Mouse (Mus musculus) forebrain, embryonic 13.5 days (tissue): ENCODE data around the gene 4930442H23Rik. TPM values are rescaled to one million over a fixed set of nuclear protein-coding genes. Genes with fewer than 3 reads are reported as not detected.
"Not testable (repeated sequence)": the region's sequence is repeated elsewhere in the genome, so short reads cannot be mapped to it uniquely, and the experiment has no call there.

Source experiments
- ATAC-seq: fragments of 200-750 bp; cut with Nextera tagmentation; 2 replicates; pipeline ENCODE4 v1.8.0; 2017
- H3K27ac ChIP-seq: fragments of 300-500 bp; sonication (generic); 2 replicates; pipeline ENCODE4 v1.5.1; 2015; ENCODE audit warnings: inconsistent platforms, mild to moderate bottlenecking, moderate library complexity
- H3K27me3 ChIP-seq: fragments of 300-500 bp; sonication (generic); 2 replicates; pipeline ENCODE4 v1.6.1; 2015; ENCODE audit warnings: mild to moderate bottlenecking, inconsistent platforms
- H3K36me3 ChIP-seq: fragments of 300-500 bp; sonication (generic); 2 replicates; pipeline ENCODE4 v1.6.1; 2015; ENCODE audit warnings: mild to moderate bottlenecking, inconsistent platforms; ENCODE audit not compliant: poor library complexity, severe bottlenecking
- H3K4me1 ChIP-seq: fragments of 300-500 bp; sonication (generic); 2 replicates; pipeline ENCODE4 v1.6.1; 2015; ENCODE audit warnings: inconsistent platforms
- H3K4me2 ChIP-seq: fragments of 300-500 bp; sonication (generic); 2 replicates; pipeline ENCODE4 v1.6.1; 2015; ENCODE audit warnings: inconsistent platforms, mild to moderate bottlenecking, moderate library complexity
- H3K4me3 ChIP-seq: fragments of 300-500 bp; sonication (generic); 2 replicates; pipeline ENCODE4 v1.5.1; 2015; ENCODE audit warnings: mild to moderate bottlenecking, inconsistent platforms
- H3K9ac ChIP-seq: fragments of 300-500 bp; sonication (generic); 2 replicates; pipeline ENCODE4 v1.6.1; 2015; ENCODE audit warnings: mild to moderate bottlenecking, inconsistent platforms
- H3K9me3 ChIP-seq: fragments of 300-500 bp; sonication (generic); replicated peaks from 2 replicates; pipeline ENCODE4 v1.6.1; 2016; ENCODE audit warnings: inconsistent platforms
- WGBS: fragments of 180-500 bp; shearing (Covaris S2); methylation state at CpG from one replicate; pipeline ENCODE4 v1.1.7; 2015; 5-methylcytosine and 5-hydroxymethylcytosine counted together
- polyA plus RNA-seq: library from polyadenylated mRNA; unstranded; fragments of >200 nt; fragmentation: Nextera tagmentation; extraction: Ambion mirVana; gene quantifications from 2 replicates; pipeline ENCODE4 v1.2.1, GENCODE M21; 2015

Gene 4930442H23Rik
- polyA plus RNA-seq, 1 experiment from 2014 or later, result not detected

DNA sequence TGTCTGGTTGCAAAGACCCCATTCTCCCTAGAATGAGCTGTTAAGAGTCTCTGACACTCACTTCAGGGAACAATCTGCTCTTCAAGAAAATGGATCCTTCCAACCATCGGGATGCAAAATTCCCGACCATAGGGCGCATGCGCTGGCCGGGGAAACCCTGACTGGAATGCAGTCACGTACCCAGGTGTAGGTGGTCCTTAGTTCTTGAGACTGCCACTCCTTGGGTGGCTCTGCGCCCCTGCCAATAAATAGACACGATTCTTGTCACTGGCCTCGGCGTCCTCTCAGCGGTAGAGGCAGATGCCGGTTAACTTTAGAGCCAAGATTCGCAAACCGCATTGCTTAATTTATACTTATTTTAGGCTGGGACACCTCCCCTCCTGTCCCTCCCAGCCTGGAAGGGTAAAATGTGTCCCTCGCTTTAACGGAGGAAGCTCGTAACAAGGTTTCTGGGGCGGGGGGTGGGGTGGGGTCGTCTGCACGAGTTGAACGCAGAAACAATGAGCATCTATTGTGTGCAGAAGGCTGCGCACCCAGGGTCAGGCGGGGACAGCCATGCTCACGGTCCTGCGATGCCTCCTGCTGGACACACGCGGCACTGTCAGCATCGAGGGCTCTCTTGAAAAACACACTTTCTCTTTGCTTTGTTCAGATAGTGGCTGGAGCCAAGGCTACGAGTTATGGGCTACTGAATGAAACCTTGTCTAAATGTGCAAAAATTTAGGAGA lies 8.9 kb downstream of the 4930442H23Rik start:
- peak; percentile 63 for ATAC-seq
- H3K9me3 ChIP-seq, result no peaks in the 10 kb centered on the region
- H3K36me3 ChIP-seq, result peaks cover 25% of the 10 kb centered on the region
- no peaks in the 10 kb centered on the region for H3K27me3 ChIP-seq
- peak overlapping the region; percentile 37 for H3K4me3 ChIP-seq
- peak overlapping the region; percentile 68 for H3K4me2 ChIP-seq
- peak overlapping the region; percentile 59 for H3K9ac ChIP-seq
- peak overlapping the region; percentile 93 for H3K27ac ChIP-seq
- peaks cover 52% of the 10 kb centered on the region for H3K4me1 ChIP-seq
- WGBS, result 1% methylated on average over 29 of the region's 29 CpGs

DNA sequence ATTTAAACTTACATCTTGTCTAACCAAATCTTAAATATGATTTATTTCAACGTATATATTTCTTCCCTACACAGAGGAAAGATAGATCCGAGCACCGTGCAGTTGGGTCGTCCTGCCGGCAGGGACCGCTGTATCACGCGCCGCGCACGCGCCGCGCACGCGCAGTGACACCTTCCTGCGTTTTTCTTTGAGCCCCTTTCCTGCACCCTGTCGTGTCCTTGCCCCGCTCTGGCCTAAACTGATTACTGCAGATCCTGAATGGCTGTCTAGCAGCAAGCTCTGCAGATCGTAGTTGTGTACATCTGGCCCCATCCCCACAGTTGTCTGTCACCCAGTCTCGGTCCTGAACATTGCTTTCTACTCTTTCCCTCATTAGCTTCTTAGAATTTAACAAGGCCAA lies 10.5 kb downstream of the 4930442H23Rik start:
- 3% methylated on average over 21 of the region's 21 CpGs for WGBS
- peak overlapping the region; percentile 93 for H3K27ac ChIP-seq
- H3K9ac ChIP-seq, result peak overlapping the region; percentile 58
- peaks cover 49% of the 10 kb centered on the region for H3K4me1 ChIP-seq
- ATAC-seq, result peak; percentile 30
- no peaks in the 10 kb centered on the region for H3K27me3 ChIP-seq
- H3K9me3 ChIP-seq, result no peaks in the 10 kb centered on the region
- peak overlapping the region; percentile 52 for H3K4me2 ChIP-seq
- H3K4me3 ChIP-seq, result peak overlapping the region; percentile 22
- peaks cover 9% of the 10 kb centered on the region for H3K36me3 ChIP-seq

- WGBS, result 48% methylated on average over 6 of the region's 14 CpGs
- H3K9me3 ChIP-seq, H3K9ac ChIP-seq, H3K27ac ChIP-seq, H3K4me2 ChIP-seq, H3K27me3 ChIP-seq, H3K4me3 ChIP-seq, ATAC-seq: not testable (repeated sequence)
- Histone ChIP-seq H3K4me1 (peaks cover 42% of the 10 kb centered on the region), H3K36me3 (peaks cover 10% of the 10 kb centered on the region; the same call in 1 of the 2 replicates)
Measured at GRCm38 (mm10) chr10:81169411-81169900, 14.2 kb downstream of the 4930442H23Rik start.

- Histone ChIP-seq H3K27me3 (no peaks in the 10 kb centered on the region), H3K9me3 (no peaks in the 10 kb centered on the region), H3K4me3 (peak overlapping the region; percentile 67), H3K36me3 (peaks cover 15% of the 10 kb centered on the region), H3K4me1 (peaks cover 34% of the 10 kb centered on the region), H3K4me2 (peak overlapping the region; percentile 90), H3K9ac (peak overlapping the region; percentile 64), H3K27ac (peak overlapping the region; percentile 75)
- ATAC-seq, result peak; percentile 46
- 3% methylated on average over 29 of the region's 29 CpGs for WGBS
Measured at GRCm38 (mm10) chr10:81168521-81169244, 15.0 kb downstream of the 4930442H23Rik start.

- Histone ChIP-seq H3K27ac (peak overlapping the region; percentile 75), H3K27me3 (no peaks in the 10 kb centered on the region), H3K9me3 (no peaks in the 10 kb centered on the region), H3K4me3 (peak overlapping the region; percentile 67), H3K9ac (peak overlapping the region; percentile 64), H3K4me1 (peaks cover 29% of the 10 kb centered on the region), H3K36me3 (peaks cover 21% of the 10 kb centered on the region), H3K4me2 (peak overlapping the region; percentile 90)
- peak; percentile 70 for ATAC-seq
- WGBS, result 10% methylated on average over 5 of the region's 5 CpGs
Measured at GRCm38 (mm10) chr10:81168087-81168431, 15.6 kb downstream of the 4930442H23Rik start.

- 1% methylated on average over 48 of the region's 64 CpGs for WGBS
Measured at GRCm38 (mm10) chr10:81167200-81168086, 16.2 kb downstream of the 4930442H23Rik start, which contains the start of gene Pias4. Gene Pias4 (minus strand): TSS chr10:81167923.

DNA sequence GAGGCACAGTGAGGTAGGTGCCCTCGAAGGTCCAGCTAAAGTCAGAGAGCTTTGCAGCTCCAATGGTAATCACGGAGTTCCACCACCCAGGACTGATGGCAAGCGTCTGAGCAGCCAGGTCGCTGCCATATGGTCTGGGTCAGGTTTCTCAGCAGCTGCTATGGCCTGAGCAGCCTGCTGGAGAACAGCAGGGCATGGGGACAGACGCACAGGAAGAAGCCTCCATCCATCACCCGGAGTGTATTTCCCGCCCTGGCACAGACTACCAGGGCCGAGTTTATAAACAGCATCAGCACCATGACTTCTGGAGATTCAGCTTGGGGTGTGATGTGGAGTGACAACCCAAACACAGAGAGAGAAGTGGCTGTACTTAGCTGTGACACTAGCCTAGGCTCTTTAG lies 18.5 kb downstream of the 4930442H23Rik start:
- no peak overlapping the region for H3K9ac ChIP-seq
- no peaks in the 10 kb centered on the region for H3K9me3 ChIP-seq
- peaks cover 50% of the 10 kb centered on the region for H3K36me3 ChIP-seq
- no peak overlapping the region for H3K4me3 ChIP-seq
- no peaks in the 10 kb centered on the region for H3K27me3 ChIP-seq
- peaks cover 29% of the 10 kb centered on the region for H3K4me1 ChIP-seq
- no peak overlapping the region for H3K4me2 ChIP-seq
- WGBS, result 89% methylated on average over 8 of the region's 8 CpGs
- no peak overlapping the region for H3K27ac ChIP-seq
- no peak for ATAC-seq

More at GRCm38 (mm10) chr10:81167200-81168086, 16.2 kb downstream of the 4930442H23Rik start, which contains the start of gene Pias4:
- Histone ChIP-seq H3K27ac (peak within 1 kb of the TSS; percentile 75), H3K36me3 (peaks cover 27% of the 10 kb centered on the region), H3K27me3 (no peaks in the 10 kb centered on the region), H3K4me3 (peak within 1 kb of the TSS; percentile 67), H3K9me3 (no peaks in the 10 kb centered on the region), H3K9ac (peak within 1 kb of the TSS; percentile 78), H3K4me2 (peak within 1 kb of the TSS; percentile 90), H3K4me1 (peaks cover 29% of the 10 kb centered on the region)
- peak; percentile 89 for ATAC-seq

GRCm38 (mm10) chr10:81162318-81162652 lies 21.4 kb downstream of the 4930442H23Rik start:
- Histone ChIP-seq H3K4me1 (peaks cover 15% of the 10 kb centered on the region), H3K4me2 (no peak overlapping the region), H3K9ac (no peak overlapping the region), H3K9me3 (no peaks in the 10 kb centered on the region), H3K27me3 (no peaks in the 10 kb centered on the region), H3K36me3 (peaks cover 76% of the 10 kb centered on the region), H3K4me3 (no peak overlapping the region), H3K27ac (no peak overlapping the region)
- 74% methylated on average over 2 of the region's 2 CpGs for WGBS
- no peak for ATAC-seq

DNA sequence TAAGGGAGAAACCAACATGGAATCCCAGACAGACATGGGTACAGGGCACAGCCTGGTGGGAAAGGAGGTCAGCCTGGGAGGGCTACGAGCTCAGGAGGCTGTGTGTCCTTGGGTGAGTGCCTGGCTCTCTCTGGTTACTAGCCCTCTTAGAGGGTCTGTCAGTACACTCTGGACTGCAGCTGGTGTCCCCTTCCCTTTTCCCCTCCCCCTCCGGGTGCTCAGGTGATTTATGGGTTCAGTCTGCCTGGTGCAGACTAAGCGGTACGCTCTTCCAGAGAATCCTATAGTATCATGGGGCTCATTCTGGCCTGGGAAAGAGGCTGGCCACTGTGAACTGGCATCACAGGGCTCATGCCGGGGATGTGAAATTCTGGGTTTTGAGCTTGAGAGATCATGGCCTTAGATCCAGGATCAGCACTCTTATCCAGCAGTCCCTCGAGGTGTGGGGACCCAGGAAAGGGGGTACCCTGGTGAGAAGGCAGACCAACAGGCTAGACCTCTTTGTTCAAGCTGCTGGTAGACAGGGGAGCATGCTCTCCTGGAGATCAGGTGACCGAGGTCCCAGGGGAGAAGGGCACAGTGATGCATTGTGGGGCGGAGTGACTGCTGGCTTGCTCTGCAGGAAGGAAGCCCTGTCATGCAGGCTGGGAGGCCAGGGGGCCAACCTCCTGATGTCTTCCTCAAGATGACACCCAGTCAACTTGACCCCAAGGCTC lies 21.9 kb downstream of the 4930442H23Rik start:
- peaks cover 11% of the 10 kb centered on the region for H3K4me1 ChIP-seq
- no peaks in the 10 kb centered on the region for H3K9me3 ChIP-seq
- 90% methylated on average over 8 of the region's 8 CpGs for whole genome bisulfite sequencing
- peaks cover 81% of the 10 kb centered on the region for H3K36me3 ChIP-seq
- H3K4me2 ChIP-seq, result no peak overlapping the region
- H3K27ac ChIP-seq, result no peak overlapping the region
- ATAC-seq, result no peak
- no peak overlapping the region for H3K9ac ChIP-seq
- H3K4me3 ChIP-seq, result no peak overlapping the region
- H3K27me3 ChIP-seq, result no peaks in the 10 kb centered on the region

DNA sequence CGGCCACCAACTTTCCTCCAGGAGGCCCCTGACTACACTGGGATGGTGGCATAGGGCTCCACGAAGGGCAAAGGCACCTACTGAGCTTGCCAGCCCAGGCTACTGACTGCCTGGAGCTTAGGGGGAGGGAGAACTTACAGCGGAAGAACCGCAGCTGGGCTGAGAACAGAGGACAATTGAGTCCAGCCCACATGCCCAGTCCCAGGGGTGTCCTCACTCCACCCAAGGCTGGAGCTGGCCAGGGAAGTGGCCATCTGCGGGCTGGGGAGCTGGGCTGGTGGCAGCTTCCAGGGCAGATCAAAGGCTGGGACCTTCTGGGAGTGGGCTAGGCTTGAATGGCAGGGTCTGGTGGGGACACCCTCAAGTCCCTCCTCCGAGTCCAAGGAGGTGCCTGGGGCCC lies 28.9 kb downstream of the 4930442H23Rik start:
- peaks cover 83% of the 10 kb centered on the region for H3K36me3 ChIP-seq
- 87% methylated on average over 6 of the region's 6 CpGs for WGBS
- H3K4me1 ChIP-seq, result no peaks in the 10 kb centered on the region
- H3K9me3 ChIP-seq, result no peaks in the 10 kb centered on the region
- H3K27ac ChIP-seq, result no peak overlapping the region
- H3K27me3 ChIP-seq, result no peaks in the 10 kb centered on the region
- no peak overlapping the region for H3K4me3 ChIP-seq
- no peak overlapping the region for H3K4me2 ChIP-seq
- H3K9ac ChIP-seq, result no peak overlapping the region
- ATAC-seq, result no peak

DNA sequence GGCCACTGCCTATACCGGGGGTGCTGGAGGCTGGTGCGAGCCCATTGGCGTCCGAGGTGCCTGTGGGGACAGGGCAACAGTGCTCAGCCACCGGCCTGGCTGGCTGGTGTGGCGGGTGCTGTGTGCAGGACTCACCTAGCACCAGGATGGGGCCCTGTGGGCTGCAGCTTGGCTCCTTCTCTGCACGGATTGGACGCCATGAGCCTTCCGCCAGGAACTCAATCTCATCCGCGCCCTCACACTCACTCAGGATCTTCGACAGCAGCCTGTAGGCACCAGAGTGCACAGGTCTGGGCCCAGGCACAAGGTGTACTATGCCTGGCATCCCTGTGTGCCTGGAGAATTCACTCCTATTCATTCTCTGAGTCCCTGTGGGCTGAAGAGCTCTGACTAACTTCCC lies 29.3 kb downstream of the 4930442H23Rik start:
- Histone ChIP-seq H3K4me3 (no peak overlapping the region), H3K9ac (no peak overlapping the region), H3K27me3 (no peaks in the 10 kb centered on the region), H3K9me3 (no peaks in the 10 kb centered on the region), H3K36me3 (peaks cover 86% of the 10 kb centered on the region), H3K4me2 (no peak overlapping the region), H3K4me1 (no peaks in the 10 kb centered on the region), H3K27ac (no peak overlapping the region)
- WGBS, result 95% methylated on average over 12 of the region's 12 CpGs
- no peak for ATAC-seq
